Mouse (Mus musculus): ENCODE measurements at regions not wholly inside any gene's neighbourhood (a gene's known extent, or its start where the extent isn't known, plus 50 kb on each side); places are given as distances from the start of the nearest gene placed in this dataset.

GRCm38 (mm10) chr15:51248034-51248788 is 2636.5 kb upstream of the Gm7489 start:
- no peak for ATAC-seq (ENCODE audit: insufficient number of reproducible peaks, insufficient read depth, low FRiP score, low read depth)
- Histone ChIP-seq H3K4me1 (ENCODE audit: control insufficient read depth, insufficient read depth, low read length) (no peaks in the 10 kb centered on the region), H3K36me3 (ENCODE audit: control insufficient read depth, insufficient read depth, low read length) (no peaks in the 10 kb centered on the region), H3K9ac (replicated peaks; ENCODE audit: low read depth, low read length) (no peak overlapping the region), H3K27me3 (ENCODE audit: control insufficient read depth, insufficient read depth, low read length) (no peaks in the 10 kb centered on the region), H3K4me2 (replicated peaks; ENCODE audit: low read depth, low read length) (no peak overlapping the region), H3K9me3 (ENCODE audit: control insufficient read depth, low read depth, low read length) (no peaks in the 10 kb centered on the region), H3K27ac (ENCODE audit: low read length) (no peak overlapping the region), H3K4me3 (ENCODE audit: low read depth, low read length) (no peak overlapping the region)
- WGBS = 71% methylated on average over 8 of the region's 8 CpGs

- no peak overlapping the region for H3K9ac ChIP-seq (replicated peaks; ENCODE audit: low read depth, low read length)
- no peak for ATAC-seq (ENCODE audit: insufficient number of reproducible peaks, insufficient read depth, low FRiP score, low read depth)
- H3K27ac ChIP-seq (ENCODE audit: low read length) = no peak overlapping the region
- WGBS = 83% methylated on average over 5 of the region's 5 CpGs
- H3K36me3 ChIP-seq (ENCODE audit: control insufficient read depth, insufficient read depth, low read length) = no peaks in the 10 kb centered on the region
- no peak overlapping the region for H3K4me2 ChIP-seq (replicated peaks; ENCODE audit: low read depth, low read length)
- no peak overlapping the region for H3K4me3 ChIP-seq (ENCODE audit: low read depth, low read length)
- no peaks in the 10 kb centered on the region for H3K4me1 ChIP-seq (ENCODE audit: control insufficient read depth, insufficient read depth, low read length)
- no peaks in the 10 kb centered on the region for H3K27me3 ChIP-seq (ENCODE audit: control insufficient read depth, insufficient read depth, low read length)
- H3K9me3 ChIP-seq (ENCODE audit: control insufficient read depth, low read depth, low read length) = no peaks in the 10 kb centered on the region
Measured at GRCm38 (mm10) chr15:51248789-51249040, 2636.0 kb upstream of the Gm7489 start.

GRCm38 (mm10) chr15:51254143-51254542 is 2630.6 kb upstream of the Gm7489 start:
- 97% methylated on average over 1 of the region's 1 CpGs for whole genome bisulfite sequencing
- no peaks in the 10 kb centered on the region for H3K4me1 ChIP-seq (ENCODE audit: control insufficient read depth, insufficient read depth, low read length)
- no peak overlapping the region for H3K4me2 ChIP-seq (replicated peaks; ENCODE audit: low read depth, low read length)
- ATAC-seq (ENCODE audit: insufficient number of reproducible peaks, insufficient read depth, low FRiP score, low read depth) = no peak
- H3K27ac ChIP-seq (ENCODE audit: low read length) = no peak overlapping the region
- no peaks in the 10 kb centered on the region for H3K36me3 ChIP-seq (ENCODE audit: control insufficient read depth, insufficient read depth, low read length)
- H3K9ac ChIP-seq (replicated peaks; ENCODE audit: low read depth, low read length) = no peak overlapping the region
- H3K27me3 ChIP-seq (ENCODE audit: control insufficient read depth, insufficient read depth, low read length) = no peaks in the 10 kb centered on the region
- H3K9me3 ChIP-seq (ENCODE audit: control insufficient read depth, low read depth, low read length) = no peaks in the 10 kb centered on the region
- H3K4me3 ChIP-seq (ENCODE audit: low read depth, low read length) = no peak overlapping the region

- Histone ChIP-seq H3K4me3 (ENCODE audit: low read depth, low read length) (no peak overlapping the region), H3K9me3 (ENCODE audit: control insufficient read depth, low read depth, low read length) (no peaks in the 10 kb centered on the region), H3K27me3 (ENCODE audit: control insufficient read depth, insufficient read depth, low read length) (no peaks in the 10 kb centered on the region), H3K9ac (replicated peaks; ENCODE audit: low read depth, low read length) (no peak overlapping the region), H3K36me3 (ENCODE audit: control insufficient read depth, insufficient read depth, low read length) (no peaks in the 10 kb centered on the region), H3K27ac (ENCODE audit: low read length) (no peak overlapping the region), H3K4me2 (replicated peaks; ENCODE audit: low read depth, low read length) (no peak overlapping the region), H3K4me1 (ENCODE audit: control insufficient read depth, insufficient read depth, low read length) (no peaks in the 10 kb centered on the region)
- ATAC-seq (ENCODE audit: insufficient number of reproducible peaks, insufficient read depth, low FRiP score, low read depth) = no peak
Measured at GRCm38 (mm10) chr15:51255203-51255615, 2629.5 kb upstream of the Gm7489 start.

GRCm38 (mm10) chr15:51256681-51257080 is 2628.0 kb upstream of the Gm7489 start:
- Histone ChIP-seq H3K9me3 (ENCODE audit: control insufficient read depth, low read depth, low read length) (no peaks in the 10 kb centered on the region), H3K4me2 (replicated peaks; ENCODE audit: low read depth, low read length) (no peak overlapping the region), H3K4me3 (ENCODE audit: low read depth, low read length) (no peak overlapping the region), H3K27me3 (ENCODE audit: control insufficient read depth, insufficient read depth, low read length) (no peaks in the 10 kb centered on the region), H3K36me3 (ENCODE audit: control insufficient read depth, insufficient read depth, low read length) (no peaks in the 10 kb centered on the region), H3K9ac (replicated peaks; ENCODE audit: low read depth, low read length) (no peak overlapping the region), H3K27ac (ENCODE audit: low read length) (no peak overlapping the region), H3K4me1 (ENCODE audit: control insufficient read depth, insufficient read depth, low read length) (no peaks in the 10 kb centered on the region)
- WGBS = 70% methylated on average over 3 of the region's 3 CpGs
- no peak for ATAC-seq (ENCODE audit: insufficient number of reproducible peaks, insufficient read depth, low FRiP score, low read depth)

- no peak overlapping the region for H3K9ac ChIP-seq (replicated peaks; ENCODE audit: low read depth, low read length)
- H3K4me1 ChIP-seq (ENCODE audit: control insufficient read depth, insufficient read depth, low read length) = no peaks in the 10 kb centered on the region
- no peak for ATAC-seq (ENCODE audit: insufficient number of reproducible peaks, insufficient read depth, low FRiP score, low read depth)
- H3K9me3 ChIP-seq (ENCODE audit: control insufficient read depth, low read depth, low read length) = no peaks in the 10 kb centered on the region
- no peak overlapping the region for H3K4me2 ChIP-seq (replicated peaks; ENCODE audit: low read depth, low read length)
- no peaks in the 10 kb centered on the region for H3K36me3 ChIP-seq (ENCODE audit: control insufficient read depth, insufficient read depth, low read length)
- no peak overlapping the region for H3K27ac ChIP-seq (ENCODE audit: low read length)
- H3K4me3 ChIP-seq (ENCODE audit: low read depth, low read length) = no peak overlapping the region
- WGBS = 59% methylated on average over 5 of the region's 5 CpGs
- H3K27me3 ChIP-seq (ENCODE audit: control insufficient read depth, insufficient read depth, low read length) = no peaks in the 10 kb centered on the region
Measured at GRCm38 (mm10) chr15:51264599-51265163, 2620.0 kb upstream of the Gm7489 start.

GRCm38 (mm10) chr15:51265971-51266370 is 2618.7 kb upstream of the Gm7489 start:
- no peak overlapping the region for H3K4me3 ChIP-seq (ENCODE audit: low read depth, low read length)
- no peak for ATAC-seq (ENCODE audit: insufficient number of reproducible peaks, insufficient read depth, low FRiP score, low read depth)
- H3K27me3 ChIP-seq (ENCODE audit: control insufficient read depth, insufficient read depth, low read length) = no peaks in the 10 kb centered on the region
- H3K4me2 ChIP-seq (replicated peaks; ENCODE audit: low read depth, low read length) = no peak overlapping the region
- H3K9ac ChIP-seq (replicated peaks; ENCODE audit: low read depth, low read length) = no peak overlapping the region
- no peaks in the 10 kb centered on the region for H3K9me3 ChIP-seq (ENCODE audit: control insufficient read depth, low read depth, low read length)
- H3K36me3 ChIP-seq (ENCODE audit: control insufficient read depth, insufficient read depth, low read length) = no peaks in the 10 kb centered on the region
- WGBS = 50% methylated on average over 1 of the region's 1 CpGs
- H3K27ac ChIP-seq (ENCODE audit: low read length) = no peak overlapping the region
- H3K4me1 ChIP-seq (ENCODE audit: control insufficient read depth, insufficient read depth, low read length) = no peaks in the 10 kb centered on the region

- Histone ChIP-seq H3K4me3 (ENCODE audit: low read depth, low read length) (no peak overlapping the region), H3K27me3 (ENCODE audit: control insufficient read depth, insufficient read depth, low read length) (no peaks in the 10 kb centered on the region), H3K4me1 (ENCODE audit: control insufficient read depth, insufficient read depth, low read length) (0 out of 2 replicates have a peak, but pooled peaks cover 3% of the 10 kb centered on the region), H3K9ac (replicated peaks; ENCODE audit: low read depth, low read length) (no peak overlapping the region), H3K27ac (ENCODE audit: low read length) (no peak overlapping the region), H3K9me3 (ENCODE audit: control insufficient read depth, low read depth, low read length) (no peaks in the 10 kb centered on the region), H3K36me3 (ENCODE audit: control insufficient read depth, insufficient read depth, low read length) (no peaks in the 10 kb centered on the region), H3K4me2 (replicated peaks; ENCODE audit: low read depth, low read length) (no peak overlapping the region)
- ATAC-seq (ENCODE audit: insufficient number of reproducible peaks, insufficient read depth, low FRiP score, low read depth) = no peak
- 85% methylated on average over 9 of the region's 9 CpGs for WGBS
Measured at GRCm38 (mm10) chr15:51271632-51272312, 2612.9 kb upstream of the Gm7489 start.

All from stomach, embryonic 14.5 days (tissue).